Mouse (Mus musculus) lung, postnatal 14 days (tissue): ENCODE results near the gene Zscan22.
A peak's percentile ranks its signal among the peaks of the same experiment; 100 is the strongest.
"Not testable (repeated sequence)": the region's sequence is repeated elsewhere in the genome, so short reads cannot be mapped to it uniquely, and the experiment has no call there.

Experiments
- DNase-seq: peaks from one replicate; pipeline ENCODE4 v3.0.0; 2021

Zscan22 gene

GRCm38 (mm10) chr7:12927693-12928589 is 30.3 kb downstream of the Zscan22 start:
- DNase-seq, result peak; percentile 20

- no peak for DNase-seq
Observed at GRCm38 (mm10) chr7:12933615-12934140, 36.1 kb downstream of the Zscan22 start.

GRCm38 (mm10) chr7:12934808-12935207 is 37.2 kb downstream of the Zscan22 start:
- DNase-seq, result no peak

GRCm38 (mm10) chr7:12937254-12937803 is 39.7 kb downstream of the Zscan22 start:
- not testable (repeated sequence) for DNase-seq

- no peak for DNase-seq
Observed at GRCm38 (mm10) chr7:12940599-12940998, 43.0 kb downstream of the Zscan22 start.

GRCm38 (mm10) chr7:12943488-12943887 is 45.9 kb downstream of the Zscan22 start:
- DNase-seq, result peak; percentile 32

- DNase-seq, result peak; percentile 90
Observed at GRCm38 (mm10) chr7:12949032-12949871, 51.6 kb downstream of the Zscan22 start.

- DNase-seq, result no peak
Observed at GRCm38 (mm10) chr7:12949872-12950229, 52.2 kb downstream of the Zscan22 start.

GRCm38 (mm10) chr7:12954896-12955295 is 57.3 kb downstream of the Zscan22 start:
- no peak for DNase-seq

- DNase-seq, result no peak
Observed at GRCm38 (mm10) chr7:12957511-12957910, 59.9 kb downstream of the Zscan22 start.
